Mouse (Mus musculus): ENCODE results near the gene Arl2bp.

GRCm38 (mm10) chr8:94705581-94706245, 39.3 kb downstream of the Arl2bp start:
- no peak for TF ChIP-seq EP300 (IDR thresholded peaks at IDR 0.05; ENCODE audit: insufficient read depth, low read depth, low read length)
- TF ChIP-seq CTCF (IDR thresholded peaks at IDR 0.05), result no peak
- no peak for TF ChIP-seq POLR2A (IDR thresholded peaks at IDR 0.05; ENCODE audit: insufficient read depth, low read depth, low read length)

All from heart, adult 2 months (tissue).